Mouse (Mus musculus) right cerebral cortex, postnatal 10 days (tissue): ENCODE measurements at regions not wholly inside any gene's neighbourhood (a gene's known extent, or its start where the extent isn't known, plus 50 kb on each side); places are given as distances from the start of the nearest gene placed in this dataset.

Experiments
- DNase-seq, 2 experiments: peaks; one replicate each; pipeline ENCODE4 v3.0.0; 2021; ENCODE audit warnings: low spot score in 2 of 2

GRCm38 (mm10) chr2:51448121-51448520 lies 179.2 kb upstream of the Tas2r134 start:
- no peak for DNase-seq

- no peak for DNase-seq
These were observed 179.7 kb upstream of the Tas2r134 start for GRCm38 (mm10) chr2:51447616-51448015.

- no peak for DNase-seq
These were observed 182.8 kb upstream of the Tas2r134 start for GRCm38 (mm10) chr2:51444386-51445080.

GRCm38 (mm10) chr2:51443946-51444345 lies 183.4 kb upstream of the Tas2r134 start:
- DNase-seq = no peak

GRCm38 (mm10) chr2:51439047-51439446 lies 188.3 kb upstream of the Tas2r134 start:
- no peak for DNase-seq

- DNase-seq = no peak
These were observed 190.7 kb upstream of the Tas2r134 start for GRCm38 (mm10) chr2:51436590-51436989.

GRCm38 (mm10) chr2:51431564-51431963 lies 195.7 kb upstream of the Tas2r134 start:
- DNase-seq = no peak

GRCm38 (mm10) chr2:51429716-51430115 lies 197.6 kb upstream of the Tas2r134 start:
- DNase-seq = no peak

GRCm38 (mm10) chr2:51422442-51422841 lies 204.9 kb upstream of the Tas2r134 start:
- DNase-seq = no peak

- DNase-seq = no peak
These were observed 209.2 kb upstream of the Tas2r134 start for GRCm38 (mm10) chr2:51417908-51418690.

GRCm38 (mm10) chr2:51388390-51388789 lies 238.9 kb upstream of the Tas2r134 start:
- DNase-seq = peak in 1 of 2 experiments; percentile 34

- DNase-seq = peak; percentile 36 to 41
These were observed 238.2 kb upstream of the Rnd3 start for GRCm38 (mm10) chr2:51387136-51387535.

GRCm38 (mm10) chr2:51376597-51376996 lies 227.7 kb upstream of the Rnd3 start:
- DNase-seq = no peak

GRCm38 (mm10) chr2:51374636-51375035 lies 225.7 kb upstream of the Rnd3 start:
- DNase-seq = no peak

- DNase-seq = no peak
These were observed 223.9 kb upstream of the Rnd3 start for GRCm38 (mm10) chr2:51372771-51373170.

- DNase-seq = no peak
These were observed 214.1 kb upstream of the Rnd3 start for GRCm38 (mm10) chr2:51362825-51363616.

- DNase-seq = no peak
These were observed 206.4 kb upstream of the Rnd3 start for GRCm38 (mm10) chr2:51355281-51355680.

- DNase-seq = no peak
These were observed 205.9 kb upstream of the Rnd3 start for GRCm38 (mm10) chr2:51354800-51355199.

GRCm38 (mm10) chr2:51349614-51350013 lies 200.7 kb upstream of the Rnd3 start:
- no peak for DNase-seq

GRCm38 (mm10) chr2:51348774-51349173 lies 199.9 kb upstream of the Rnd3 start:
- DNase-seq = no peak

GRCm38 (mm10) chr2:51347086-51347485 lies 198.2 kb upstream of the Rnd3 start:
- DNase-seq = no peak

- DNase-seq = no peak
These were observed 193.5 kb upstream of the Rnd3 start for GRCm38 (mm10) chr2:51342421-51342820.
